Mouse (Mus musculus): ENCODE measurements at regions not wholly inside any gene's neighbourhood (a gene's known extent, or its start where the extent isn't known, plus 50 kb on each side); places are given as distances from the start of the nearest gene placed in this dataset.

DNA sequence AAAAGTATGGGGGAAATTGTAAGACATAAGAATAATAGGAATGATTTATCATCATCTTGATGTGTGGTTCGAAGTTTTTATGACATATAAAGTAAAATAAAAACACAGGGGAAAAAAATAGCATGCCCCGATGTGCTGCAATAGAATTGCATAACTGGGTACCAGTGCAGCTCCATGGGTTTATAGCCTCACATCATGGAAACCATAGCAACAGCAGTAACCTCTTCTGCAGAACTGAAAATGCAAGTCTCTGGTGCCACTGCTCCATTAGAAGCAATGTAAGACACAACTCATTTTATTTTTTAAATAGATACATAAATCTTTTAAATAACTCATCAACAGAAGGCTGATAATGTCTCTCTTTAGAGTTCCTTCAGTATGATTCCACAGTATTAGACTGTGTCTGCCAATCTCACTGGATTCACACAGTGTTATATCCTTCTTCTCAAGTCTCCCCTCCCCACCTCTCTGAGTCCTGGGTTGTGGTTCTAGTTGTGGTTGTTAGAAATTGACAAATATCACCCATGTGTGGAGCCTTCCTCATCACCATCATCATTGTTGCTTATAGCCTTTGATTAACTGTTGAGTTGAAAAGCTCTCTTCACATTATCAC is 340.9 kb upstream of the Gm11042 start:
- H3K27me3 ChIP-seq (ENCODE audit: poor library complexity, severe bottlenecking), result no peaks in the 10 kb centered on the region
- no peak overlapping the region for H3K4me3 ChIP-seq
- DNase-seq (ENCODE audit: extremely low spot score, low spot score), result no peak
- no peaks in the 10 kb centered on the region for H3K9me3 ChIP-seq
- H3K36me3 ChIP-seq (replicated peaks), result no peaks in the 10 kb centered on the region
- no peaks in the 10 kb centered on the region for H3K4me1 ChIP-seq
- no peak overlapping the region for H3K27ac ChIP-seq
- 78% methylated on average over 2 of the region's 2 CpGs for WGBS

DNA sequence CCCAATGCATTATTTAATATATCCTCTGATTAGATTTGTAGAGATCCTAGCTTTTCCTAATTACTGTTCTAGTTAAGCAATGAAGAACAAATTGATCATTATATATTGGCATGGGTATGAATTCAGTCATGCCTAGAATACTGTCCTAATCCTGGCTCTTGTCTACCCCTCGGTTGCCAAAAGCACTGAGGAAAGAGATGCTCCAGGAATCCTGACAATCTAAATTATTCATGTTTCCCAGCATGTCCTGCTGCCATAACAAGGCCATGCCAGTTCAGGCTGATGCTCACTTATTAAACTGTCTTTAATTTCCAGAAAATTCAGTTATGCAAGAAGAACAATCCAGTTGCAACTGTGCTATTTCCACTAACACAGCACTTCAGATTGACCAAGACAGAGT is 335.1 kb upstream of the Gm11042 start:
- no peaks in the 10 kb centered on the region for H3K9me3 ChIP-seq
- 88% methylated on average over 1 of the region's 1 CpGs for WGBS
- H3K36me3 ChIP-seq (replicated peaks), result no peaks in the 10 kb centered on the region
- no peak overlapping the region for H3K27ac ChIP-seq
- no peak overlapping the region for H3K4me3 ChIP-seq
- H3K27me3 ChIP-seq (ENCODE audit: poor library complexity, severe bottlenecking), result no peaks in the 10 kb centered on the region
- no peak for DNase-seq (ENCODE audit: extremely low spot score, low spot score)
- no peaks in the 10 kb centered on the region for H3K4me1 ChIP-seq

- Histone ChIP-seq H3K4me1 (no peaks in the 10 kb centered on the region), H3K36me3 (replicated peaks) (no peaks in the 10 kb centered on the region)
- 89% methylated on average over 2 of the region's 2 CpGs for WGBS
These were observed 316.6 kb upstream of the Gm11042 start for GRCm38 (mm10) chr12:74632827-74633226.

GRCm38 (mm10) chr12:74595208-74595607 is 279.0 kb upstream of the Gm11042 start:
- no peak overlapping the region for H3K4me3 ChIP-seq
- 88% methylated on average over 2 of the region's 2 CpGs for WGBS
- no peaks in the 10 kb centered on the region for H3K9me3 ChIP-seq
- H3K27me3 ChIP-seq (ENCODE audit: poor library complexity, severe bottlenecking), result no peaks in the 10 kb centered on the region
- H3K36me3 ChIP-seq (replicated peaks), result no peaks in the 10 kb centered on the region
- no peak overlapping the region for H3K27ac ChIP-seq
- no peaks in the 10 kb centered on the region for H3K4me1 ChIP-seq
- no peak for DNase-seq (ENCODE audit: extremely low spot score, low spot score)

More at GRCm38 (mm10) chr12:74632827-74633226, 316.6 kb upstream of the Gm11042 start:
- no peak for DNase-seq (ENCODE audit: extremely low spot score, low spot score)
- no peak overlapping the region for H3K4me3 ChIP-seq
- H3K27me3 ChIP-seq (ENCODE audit: poor library complexity, severe bottlenecking), result no peaks in the 10 kb centered on the region
- no peak overlapping the region for H3K27ac ChIP-seq
- H3K9me3 ChIP-seq, result no peaks in the 10 kb centered on the region

DNA sequence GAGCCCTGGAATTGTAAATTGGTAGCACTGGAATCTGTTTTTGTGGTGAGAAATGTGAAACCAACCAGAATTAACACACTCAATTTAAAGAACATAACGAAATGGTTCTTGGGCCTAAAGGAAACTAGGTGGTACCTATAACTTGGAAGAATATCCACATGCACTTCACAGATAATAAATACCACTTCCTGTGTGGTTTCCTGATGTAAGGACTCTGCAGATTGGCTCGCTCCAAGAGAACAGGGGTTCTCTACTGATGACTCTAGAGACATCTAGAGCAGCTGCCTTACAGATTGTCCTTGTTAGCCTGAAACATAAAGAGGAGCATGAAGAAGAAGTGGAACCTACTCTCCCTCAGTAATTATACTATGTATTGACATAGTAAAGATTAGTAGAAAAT is 238.4 kb upstream of the Gm11042 start:
- Histone ChIP-seq H3K27ac (no peak overlapping the region), H3K36me3 (replicated peaks) (no peaks in the 10 kb centered on the region), H3K4me1 (no peaks in the 10 kb centered on the region), H3K9me3 (no peaks in the 10 kb centered on the region), H3K27me3 (ENCODE audit: poor library complexity, severe bottlenecking) (no peaks in the 10 kb centered on the region), H3K4me3 (no peak overlapping the region)
- WGBS, result 83% methylated on average over 2 of the region's 2 CpGs
- DNase-seq (ENCODE audit: extremely low spot score, low spot score), result no peak

GRCm38 (mm10) chr12:74544172-74544571 is 228.0 kb upstream of the Gm11042 start:
- Histone ChIP-seq H3K4me3 (no peak overlapping the region), H3K27ac (no peak overlapping the region), H3K27me3 (ENCODE audit: poor library complexity, severe bottlenecking) (no peaks in the 10 kb centered on the region), H3K4me1 (no peaks in the 10 kb centered on the region), H3K9me3 (no peaks in the 10 kb centered on the region), H3K36me3 (replicated peaks) (no peaks in the 10 kb centered on the region)
- 90% methylated on average over 2 of the region's 2 CpGs for WGBS
- no peak for DNase-seq (ENCODE audit: extremely low spot score, low spot score)

DNA sequence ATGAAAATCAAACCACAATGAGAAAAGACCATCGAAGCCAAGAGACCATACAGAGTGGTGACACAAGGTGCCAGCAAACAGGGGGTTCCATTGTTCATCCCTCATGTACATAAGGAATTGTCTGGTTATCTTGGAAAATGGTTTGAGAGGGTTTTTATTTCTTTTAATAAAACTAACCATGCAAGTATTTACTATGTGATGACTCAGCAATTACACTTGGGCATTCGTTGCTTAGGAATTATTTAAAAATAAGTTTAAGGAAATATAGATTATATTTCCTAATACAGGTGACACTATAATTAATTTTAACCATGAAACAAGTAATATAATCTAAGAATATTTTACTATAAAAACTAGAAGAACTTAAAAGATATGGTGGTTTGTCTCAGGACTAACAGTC is 218.7 kb upstream of the Gm11042 start:
- Histone ChIP-seq H3K9me3 (no peaks in the 10 kb centered on the region), H3K4me1 (no peaks in the 10 kb centered on the region), H3K27ac (no peak overlapping the region), H3K4me3 (no peak overlapping the region), H3K36me3 (replicated peaks) (no peaks in the 10 kb centered on the region), H3K27me3 (ENCODE audit: poor library complexity, severe bottlenecking) (no peaks in the 10 kb centered on the region)
- DNase-seq (ENCODE audit: extremely low spot score, low spot score), result no peak
- WGBS, result 84% methylated on average over 2 of the region's 2 CpGs

- 89% methylated on average over 5 of the region's 5 CpGs for WGBS
- Histone ChIP-seq H3K9me3 (no peaks in the 10 kb centered on the region), H3K27me3 (ENCODE audit: poor library complexity, severe bottlenecking) (no peaks in the 10 kb centered on the region), H3K27ac (no peak overlapping the region), H3K36me3 (replicated peaks) (no peaks in the 10 kb centered on the region), H3K4me1 (peaks cover 16% of the 10 kb centered on the region), H3K4me3 (no peak overlapping the region)
- no peak for DNase-seq (ENCODE audit: extremely low spot score, low spot score)
These were observed 212.9 kb upstream of the Gm11042 start for GRCm38 (mm10) chr12:74528983-74529566.

- no peak for DNase-seq (ENCODE audit: extremely low spot score, low spot score)
- Histone ChIP-seq H3K4me3 (no peak overlapping the region), H3K36me3 (replicated peaks) (no peaks in the 10 kb centered on the region), H3K9me3 (no peaks in the 10 kb centered on the region), H3K4me1 (peaks cover 16% of the 10 kb centered on the region), H3K27ac (no peak overlapping the region), H3K27me3 (ENCODE audit: poor library complexity, severe bottlenecking) (no peaks in the 10 kb centered on the region)
- 54% methylated on average over 2 of the region's 2 CpGs for WGBS
These were observed 211.0 kb upstream of the Gm11042 start for GRCm38 (mm10) chr12:74527190-74527621.

GRCm38 (mm10) chr12:74523988-74524387 is 207.8 kb upstream of the Gm11042 start:
- no peaks in the 10 kb centered on the region for H3K36me3 ChIP-seq (replicated peaks)
- peaks cover 16% of the 10 kb centered on the region for H3K4me1 ChIP-seq
- H3K4me3 ChIP-seq, result no peak overlapping the region
- no peaks in the 10 kb centered on the region for H3K27me3 ChIP-seq (ENCODE audit: poor library complexity, severe bottlenecking)
- no peak overlapping the region for H3K27ac ChIP-seq
- no peak for DNase-seq (ENCODE audit: extremely low spot score, low spot score)
- no peaks in the 10 kb centered on the region for H3K9me3 ChIP-seq

- DNase-seq (ENCODE audit: extremely low spot score, low spot score), result no peak
- 91% methylated on average over 6 of the region's 6 CpGs for WGBS
- H3K9me3 ChIP-seq, result no peaks in the 10 kb centered on the region
- H3K36me3 ChIP-seq (replicated peaks), result no peaks in the 10 kb centered on the region
- H3K4me1 ChIP-seq, result no peaks in the 10 kb centered on the region
- H3K27ac ChIP-seq, result no peak overlapping the region
- no peaks in the 10 kb centered on the region for H3K27me3 ChIP-seq (ENCODE audit: poor library complexity, severe bottlenecking)
- no peak overlapping the region for H3K4me3 ChIP-seq
These were observed 201.8 kb upstream of the Gm11042 start for GRCm38 (mm10) chr12:74518032-74518431.

- no peaks in the 10 kb centered on the region for H3K27me3 ChIP-seq (ENCODE audit: poor library complexity, severe bottlenecking)
- H3K36me3 ChIP-seq (replicated peaks), result no peaks in the 10 kb centered on the region
- no peaks in the 10 kb centered on the region for H3K9me3 ChIP-seq
- no peak for DNase-seq (ENCODE audit: extremely low spot score, low spot score)
- no peaks in the 10 kb centered on the region for H3K4me1 ChIP-seq
- no peak overlapping the region for H3K4me3 ChIP-seq
- no peak overlapping the region for H3K27ac ChIP-seq
- WGBS, result 57% methylated on average over 3 of the region's 3 CpGs
These were observed 200.3 kb upstream of the Gm11042 start for GRCm38 (mm10) chr12:74516527-74516926.

DNA sequence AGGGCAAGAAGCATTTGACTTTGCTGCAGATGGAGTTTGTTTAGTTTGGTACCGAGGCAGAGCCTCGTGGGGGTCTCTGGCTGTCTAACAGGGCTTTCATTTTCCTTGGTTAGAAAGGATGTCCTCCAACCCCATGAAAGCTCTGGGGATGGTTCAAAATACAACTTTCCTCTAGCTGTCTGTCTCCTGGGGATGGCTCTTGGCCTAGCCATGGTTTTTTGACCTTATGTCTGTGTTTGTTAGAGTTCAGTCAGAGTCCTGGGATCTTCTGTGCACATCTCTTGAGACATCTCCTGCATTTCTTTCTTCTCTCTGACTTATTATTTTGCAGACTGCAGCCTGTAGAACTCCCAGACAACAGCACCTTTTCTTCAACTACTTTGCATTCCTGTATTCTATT is 186.6 kb upstream of the Gm11042 start:
- no peaks in the 10 kb centered on the region for H3K36me3 ChIP-seq (replicated peaks)
- no peak overlapping the region for H3K27ac ChIP-seq
- no peak for DNase-seq (ENCODE audit: extremely low spot score, low spot score)
- H3K9me3 ChIP-seq, result no peaks in the 10 kb centered on the region
- no peak overlapping the region for H3K4me3 ChIP-seq
- WGBS, result 92% methylated on average over 2 of the region's 2 CpGs
- H3K27me3 ChIP-seq (ENCODE audit: poor library complexity, severe bottlenecking), result no peaks in the 10 kb centered on the region
- H3K4me1 ChIP-seq, result no peaks in the 10 kb centered on the region

DNA sequence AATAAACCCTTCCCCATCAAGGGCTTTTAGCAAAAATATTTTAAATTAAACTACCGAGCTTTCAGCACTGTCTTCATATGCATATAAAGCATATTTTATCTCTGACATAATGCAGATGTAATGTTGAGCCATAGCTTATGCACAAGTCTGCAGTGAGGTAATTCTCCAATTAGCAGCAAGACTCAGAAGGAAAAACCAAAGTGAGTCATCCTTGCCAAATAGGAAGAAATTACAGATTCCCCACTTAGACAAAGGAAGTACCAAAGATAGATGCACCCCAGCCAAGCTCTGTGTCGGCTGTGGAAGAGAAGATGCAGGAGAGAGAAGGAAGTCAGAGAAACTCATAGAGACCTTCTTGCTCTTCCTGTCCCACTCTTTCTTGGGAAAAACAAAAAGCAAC is 161.4 kb upstream of the Gm11042 start:
- no peaks in the 10 kb centered on the region for H3K9me3 ChIP-seq
- 93% methylated on average over 2 of the region's 2 CpGs for WGBS
- H3K27me3 ChIP-seq (ENCODE audit: poor library complexity, severe bottlenecking), result no peaks in the 10 kb centered on the region
- no peak overlapping the region for H3K4me3 ChIP-seq
- no peaks in the 10 kb centered on the region for H3K36me3 ChIP-seq (replicated peaks)
- no peak overlapping the region for H3K27ac ChIP-seq
- DNase-seq (ENCODE audit: extremely low spot score, low spot score), result no peak
- no peaks in the 10 kb centered on the region for H3K4me1 ChIP-seq
